Mouse (Mus musculus) mouse embryonic stem cell (cell line): ENCODE measurements around the gene U2af1.
"Not testable (repeated sequence)": the region's sequence is repeated elsewhere in the genome, so short reads cannot be mapped to it uniquely, and the experiment has no call there.

Source experiments
- in situ Hi-C, 2 experiments: fragments of 300-500 bp; cut with MboI; formaldehyde crosslinking; loops; 1 replicate in 1 of 2; 3 replicates in 1 of 2; pipeline ENCODE4 v1.14.3; 2019 to 2020; ENCODE audit warnings: low sequenced_read_pairs in 2 of 2, low pct_unique_long_range_greater_than_20kb in 1 of 2, mixed read lengths in 1 of 2; ENCODE audit not compliant: unreplicated experiment in 1 of 2

The U2af1 gene

GRCm38 (mm10) chr17:31636942-31637811, 21.5 kb downstream of the U2af1 start, which contains the start of gene Cbs:
TSS of gene Cbs (minus strand) at chr17:31637238.
- in situ Hi-C loops = loop anchor here in 1 of 2 experiments (10.0 kb wide), 1 partner anchor 102 kb away; no protein-coding TSS in a partner anchor

- in situ Hi-C loops = loop anchor here in 1 of 2 experiments (10.0 kb wide), 1 partner anchor 102 kb away; no protein-coding TSS in a partner anchor
These were observed 22.3 kb downstream of the U2af1 start for GRCm38 (mm10) chr17:31636277-31636941.

- in situ Hi-C loops = loop anchor here in 1 of 2 experiments (10.0 kb wide), 1 partner anchor 101 kb away; no protein-coding TSS in a partner anchor
These were observed 22.9 kb downstream of the U2af1 start for GRCm38 (mm10) chr17:31635781-31636180.

- in situ Hi-C loops = loop anchor here in 1 of 2 experiments (10.0 kb wide), 1 partner anchor 100 kb away; no protein-coding TSS in a partner anchor
These were observed 23.8 kb downstream of the U2af1 start for GRCm38 (mm10) chr17:31634896-31635295.

GRCm38 (mm10) chr17:31633007-31633406, 25.7 kb downstream of the U2af1 start:
- in situ Hi-C loops = loop anchor here in 1 of 2 experiments (10.0 kb wide), 1 partner anchor 98 kb away; no protein-coding TSS in a partner anchor

GRCm38 (mm10) chr17:31631081-31631800, 27.5 kb downstream of the U2af1 start:
- in situ Hi-C loops = loop anchor here in 1 of 2 experiments (10.0 kb wide), 1 partner anchor 96 kb away; no protein-coding TSS in a partner anchor

- in situ Hi-C loops = no loop called here
These were observed 30.7 kb downstream of the U2af1 start for GRCm38 (mm10) chr17:31627961-31628360.

- in situ Hi-C loops = no loop called here
These were observed 35.6 kb downstream of the U2af1 start for GRCm38 (mm10) chr17:31623101-31623500.

GRCm38 (mm10) chr17:31613086-31613755, 45.5 kb downstream of the U2af1 start:
- in situ Hi-C loops = no loop called here

- in situ Hi-C loops = no loop called here
These were observed 48.8 kb downstream of the U2af1 start for GRCm38 (mm10) chr17:31609895-31610294.

- in situ Hi-C loops = not testable (repeated sequence)
These were observed 49.5 kb downstream of the U2af1 start for GRCm38 (mm10) chr17:31609173-31609572.

GRCm38 (mm10) chr17:31607256-31607951, 51.3 kb downstream of the U2af1 start:
- in situ Hi-C loops = no loop called here

GRCm38 (mm10) chr17:31606424-31606823, 52.3 kb downstream of the U2af1 start:
- in situ Hi-C loops = no loop called here

GRCm38 (mm10) chr17:31598593-31598992, 60.1 kb downstream of the U2af1 start:
- in situ Hi-C loops = no loop called here

GRCm38 (mm10) chr17:31597957-31598356, 60.7 kb downstream of the U2af1 start:
- in situ Hi-C loops = no loop called here
